Mouse (Mus musculus) bone marrow macrophage, adult 2 months (primary cell): ENCODE results near the gene Usp45.

ENCODE experiments used
- CTCF ChIP-seq: IDR thresholded peaks from 2 replicates; pipeline ENCODE4 v1.5.1; 2012; ENCODE audit warnings: low read depth, mild to moderate bottlenecking, low read length, moderate library complexity
- POLR2A ChIP-seq: IDR thresholded peaks from 2 replicates; pipeline ENCODE4 v1.6.1; 2012; ENCODE audit warnings: mild to moderate bottlenecking, low read depth, low read length, borderline replicate concordance

DNA sequence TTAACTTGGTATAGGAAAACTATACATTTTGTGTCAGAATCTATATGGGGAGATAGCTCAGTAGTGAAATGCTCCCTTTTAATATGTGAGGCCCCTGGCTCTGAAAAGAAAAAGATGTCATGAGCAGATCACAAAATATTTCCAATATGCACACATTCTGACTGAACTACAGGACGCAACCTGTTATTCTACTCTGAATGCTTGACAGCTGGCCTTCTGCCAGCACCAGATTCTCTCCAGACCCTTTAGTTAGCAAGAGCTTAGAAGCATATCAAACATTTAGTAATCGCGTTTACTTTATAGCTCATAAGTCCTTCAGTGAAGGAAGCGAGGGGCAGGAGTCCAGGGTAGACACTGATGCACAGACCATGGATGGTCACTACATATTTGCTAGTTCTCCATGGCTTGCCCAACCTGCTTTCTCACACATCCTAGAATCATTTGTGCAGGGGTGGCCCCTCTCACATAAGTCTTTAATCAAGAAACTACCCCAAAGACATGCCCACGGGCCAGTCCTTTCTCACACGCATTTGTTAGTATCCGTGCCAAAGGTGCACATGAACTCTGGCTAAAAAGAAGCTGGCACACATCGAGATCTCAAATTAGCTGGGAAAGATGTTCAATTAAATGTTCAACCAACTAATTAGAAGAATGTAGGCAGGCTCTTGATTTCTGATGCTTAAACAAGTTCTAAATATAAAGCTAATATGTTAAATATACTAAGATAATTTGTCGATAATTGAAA, 5.4 kb upstream of the Usp45 start:
- TF ChIP-seq POLR2A (no peak), CTCF (no peak)
